Mouse (Mus musculus) embryonic fibroblast, embryonic 13.5 days (primary cell): ENCODE data around the gene Hist1h3f.

ENCODE experiments used
- CTCF ChIP-seq: IDR thresholded peaks from 2 replicates; pipeline ENCODE4 v1.5.1; 2011; ENCODE audit warnings: mild to moderate bottlenecking, control low read depth, low read length, moderate library complexity, borderline replicate concordance; ENCODE audit not compliant: insufficient read depth
- POLR2A ChIP-seq: IDR thresholded peaks from 2 replicates; pipeline ENCODE4 v1.6.1; 2011; ENCODE audit warnings: low read depth, mild to moderate bottlenecking, control low read depth, low read length, moderate library complexity

GRCm38 (mm10) chr13:23536076-23536822 lies 7.6 kb upstream of the Hist1h3f start:
- TF ChIP-seq CTCF (no peak), POLR2A (peak; percentile 62; the same call in 1 of the 2 replicates)
